Mouse (Mus musculus) adrenal gland, adult 2 months (tissue): Measurements from ENCODE around the gene Sept8. TPM values are rescaled to one million over a fixed set of nuclear protein-coding genes. Genes with fewer than 3 reads are reported as not detected.

Experiments used
- DNase-seq: peaks from one replicate; pipeline ENCODE4 v3.0.0; 2021
- polyA plus RNA-seq: library from polyadenylated mRNA; depleted of rRNA; stranded (reverse); fragments of >200 nt; gene quantifications from 2 replicates; pipeline ENCODE4 v1.2.3, GENCODE M21; 2012
- total RNA-seq, 2 experiments: library from RNA; stranded (reverse); gene quantifications; 2 replicates each; pipeline ENCODE4 v1.2.3; 2021

The Sept8 gene
- total and polyA plus RNA-seq, 3 experiments, result 38.1 to 46.9 (median 43.7) TPM

- DNase-seq, result no peak
These were observed 23.6 kb upstream of the Sept8 start for GRCm38 (mm10) chr11:53495417-53495816.

GRCm38 (mm10) chr11:53496946-53497345 lies 22.1 kb upstream of the Sept8 start:
- DNase-seq, result no peak

GRCm38 (mm10) chr11:53500569-53500968 lies 18.5 kb upstream of the Sept8 start:
- DNase-seq, result no peak

- DNase-seq, result no peak
These were observed 16.9 kb upstream of the Sept8 start for GRCm38 (mm10) chr11:53502039-53502765.

- no peak for DNase-seq
These were observed 15.3 kb upstream of the Sept8 start for GRCm38 (mm10) chr11:53503738-53504137.

- no peak for DNase-seq
These were observed 14.7 kb upstream of the Sept8 start for GRCm38 (mm10) chr11:53504376-53504775.

- no peak for DNase-seq
These were observed 13.9 kb upstream of the Sept8 start for GRCm38 (mm10) chr11:53505026-53505663.

GRCm38 (mm10) chr11:53507098-53507805 lies 11.8 kb upstream of the Sept8 start:
- no peak for DNase-seq

GRCm38 (mm10) chr11:53508152-53508551 lies 10.9 kb upstream of the Sept8 start:
- DNase-seq, result peak; percentile 88

GRCm38 (mm10) chr11:53508591-53508990 lies 10.5 kb upstream of the Sept8 start:
- no peak for DNase-seq

GRCm38 (mm10) chr11:53510351-53510750 lies 8.7 kb upstream of the Sept8 start:
- no peak for DNase-seq

GRCm38 (mm10) chr11:53516775-53517627 lies 2.1 kb upstream of the Sept8 start:
- no peak for DNase-seq

- DNase-seq, result no peak
These were observed 298 bp upstream of the Sept8 start for GRCm38 (mm10) chr11:53518759-53519158.

GRCm38 (mm10) chr11:53520122-53520978 lies 1.3 kb downstream of the Sept8 start:
- DNase-seq, result peak; percentile 67

- no peak for DNase-seq
These were observed 2.2 kb downstream of the Sept8 start for GRCm38 (mm10) chr11:53521120-53521820.

GRCm38 (mm10) chr11:53521821-53522131 lies 2.7 kb downstream of the Sept8 start:
- DNase-seq, result no peak

GRCm38 (mm10) chr11:53522362-53522761 lies 3.3 kb downstream of the Sept8 start:
- no peak for DNase-seq

GRCm38 (mm10) chr11:53522930-53523329 lies 3.9 kb downstream of the Sept8 start:
- DNase-seq, result no peak

GRCm38 (mm10) chr11:53523545-53524405 lies 4.7 kb downstream of the Sept8 start:
- DNase-seq, result no peak

- no peak for DNase-seq
These were observed 5.8 kb downstream of the Sept8 start for GRCm38 (mm10) chr11:53524905-53525304.
